8 mouse cellular contexts compared by ENCODE assay signal in the genomic region with DNA sequence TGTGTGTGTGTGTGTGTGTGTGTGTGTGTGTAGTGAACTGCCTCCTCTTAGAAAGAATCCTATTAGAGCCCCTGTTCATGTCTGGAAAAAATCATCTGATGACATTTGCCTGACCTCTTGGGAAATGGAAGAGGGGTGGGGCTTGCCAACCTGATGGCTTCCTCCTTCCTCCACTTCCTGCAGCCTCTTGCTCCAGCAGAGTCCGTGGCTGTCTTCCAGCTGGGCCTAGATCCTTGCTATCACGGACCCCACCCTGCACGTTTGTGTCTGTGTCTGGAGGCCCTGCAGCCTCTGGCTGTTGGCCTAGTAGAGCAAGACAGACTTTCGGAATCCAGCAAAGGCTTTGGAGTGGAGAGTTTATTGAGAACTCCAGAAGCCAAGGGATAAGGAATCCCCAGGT.
DNase-seq lines count a peak whose midpoint lies in the region; ATAC-seq lines count a peak whose summit lies in the region.

No protein-coding gene starts in this region.

- DNase-seq in ES-CJ7 (ENCODE audit: low read depth, low spot score) = peak; percentile 10
- DNase-seq in embryo, embryonic 11 days = peak; percentile 29
- DNase-seq in testis, postnatal 14 days (ENCODE audit: low spot score) = peak; percentile 42
- DNase-seq in Muller cell, postnatal 12 days (ENCODE audit: inconsistent ontology term) = no peak
- DNase-seq in thymus, postnatal 36 days = no peak

- no peak overlapping the region for H3K9ac ChIP-seq in heart, embryonic 13.5 days
- H3K9ac ChIP-seq in limb, embryonic 13.5 days = no peak overlapping the region

- no peak for ATAC-seq in heart, embryonic 13.5 days (ENCODE audit: extremely low read depth, insufficient number of reproducible peaks, low FRiP score, low TSS enrichment)
- peak; percentile 30; the same call in 1 of the 2 replicates for ATAC-seq in limb, embryonic 13.5 days (ENCODE audit: low FRiP score, low read depth)
- no peak for ATAC-seq in erythroblast, adult 5-6 weeks (replicated peaks; ENCODE audit: low FRiP score, poor library complexity, severe bottlenecking)

- H3K36me3 ChIP-seq in heart, embryonic 13.5 days = no peaks in the 10 kb centered on the region
- H3K36me3 ChIP-seq in limb, embryonic 13.5 days = no peaks in the 10 kb centered on the region

- H3K4me2 ChIP-seq in heart, embryonic 13.5 days = no peak overlapping the region
- no peak overlapping the region for H3K4me2 ChIP-seq in limb, embryonic 13.5 days (replicated peaks)

- peaks cover 38% of the 10 kb centered on the region for H3K4me1 ChIP-seq in heart, embryonic 13.5 days
- H3K4me1 ChIP-seq in limb, embryonic 13.5 days = peaks cover 38% of the 10 kb centered on the region

- no peaks in the 10 kb centered on the region for H3K27me3 ChIP-seq in heart, embryonic 13.5 days (replicated peaks)
- H3K27me3 ChIP-seq in limb, embryonic 13.5 days = no peaks in the 10 kb centered on the region; the same call in 1 of the 2 replicates

- H3K27ac ChIP-seq in heart, embryonic 13.5 days (replicated peaks) = peak overlapping the region; percentile 82
- peak overlapping the region; percentile 84 for H3K27ac ChIP-seq in limb, embryonic 13.5 days

- H3K9me3 ChIP-seq in heart, embryonic 13.5 days = no peaks in the 10 kb centered on the region
- no peaks in the 10 kb centered on the region for H3K9me3 ChIP-seq in limb, embryonic 13.5 days

- no peak overlapping the region for H3K4me3 ChIP-seq in heart, embryonic 13.5 days
- no peak overlapping the region for H3K4me3 ChIP-seq in limb, embryonic 13.5 days

- 32% methylated on average over 4 of the region's 4 CpGs for WGBS in heart, embryonic 13.5 days
- WGBS in limb, embryonic 13.5 days = 35% methylated on average over 4 of the region's 4 CpGs

Comparison
In these comparisons a context has a peak if more than half of its experiments do, and no peak if none do; other contexts are left out.
1. DNase-seq: peak in ES-CJ7 (single experiment), embryo, embryonic 11 days (single experiment) and testis, postnatal 14 days (single experiment); none in Muller cell, postnatal 12 days (single experiment) and thymus, postnatal 36 days (0 of 2).